Mouse (Mus musculus) bone marrow, adult 2 months (tissue): ENCODE data around the gene Hscb. TPM values are rescaled to one million over a fixed set of nuclear protein-coding genes. Genes with fewer than 3 reads are reported as not detected.

ENCODE experiments used
- H3K27ac ChIP-seq: fragments of 200-500 bp; 2 replicates; pipeline ENCODE4 v1.5.1; 2012; ENCODE audit warnings: low read depth, mild to moderate bottlenecking, control low read depth, inconsistent platforms, low read length; ENCODE audit not compliant: control insufficient read depth, poor library complexity, insufficient read depth
- H3K4me1 ChIP-seq: fragments of 200-500 bp; 2 replicates; pipeline ENCODE4 v1.6.1; 2011; ENCODE audit warnings: low read length; ENCODE audit not compliant: control insufficient read depth, insufficient read depth
- H3K4me3 ChIP-seq: fragments of 200-500 bp; replicated peaks from 2 replicates; pipeline ENCODE3; 2011; ENCODE audit warnings: mild to moderate bottlenecking, low read depth, low read length, control low read depth; ENCODE audit not compliant: control insufficient read depth
- CTCF ChIP-seq: fragments of 200-500 bp; IDR thresholded peaks from 2 replicates; pipeline ENCODE4 v1.5.1; 2011; ENCODE audit warnings: low read length, control low read depth; ENCODE audit not compliant: control insufficient read depth, insufficient read depth
- POLR2A ChIP-seq: fragments of 200-500 bp; IDR thresholded peaks from 2 replicates; pipeline ENCODE4 v1.6.1; 2011; ENCODE audit warnings: low read depth, mild to moderate bottlenecking, control low read depth, low read length, borderline replicate concordance; ENCODE audit not compliant: control insufficient read depth
- WGBS: fragments of 180-500 bp; shearing (Covaris S2); methylation state at CpG from one replicate; pipeline ENCODE4 v1.1.7; 2018; 5-methylcytosine and 5-hydroxymethylcytosine counted together
- polyA plus RNA-seq: library from polyadenylated mRNA; stranded (reverse); fragments of >200 nt; gene quantifications from 2 replicates; pipeline ENCODE4 v1.2.4, GENCODE M21; 2011; ENCODE audit warnings: low replicate concordance; ENCODE audit not compliant: missing spikeins, insufficient read depth, insufficient read length

The Hscb gene
- polyA plus RNA-seq, 1 experiment: 24.7 TPM

DNA sequence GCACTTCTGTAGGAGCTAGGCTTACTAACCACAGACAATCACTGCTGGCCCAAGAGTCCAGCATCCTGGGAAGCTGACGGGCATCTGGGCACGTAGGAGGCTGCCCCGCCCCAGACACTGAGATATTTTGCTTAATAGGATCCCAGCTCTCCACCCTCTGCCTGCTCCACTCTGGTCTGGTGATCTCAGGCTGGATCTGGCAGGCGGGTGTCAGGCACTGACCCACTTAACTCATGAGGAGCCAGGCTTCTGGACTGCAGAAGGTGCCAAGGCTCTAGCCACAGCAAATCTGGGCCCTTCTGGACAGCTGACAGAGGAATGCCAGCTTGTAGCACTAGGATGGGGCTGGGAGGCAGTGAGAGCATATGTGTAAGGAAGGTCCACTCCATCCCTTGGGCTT lies 37.4 kb downstream of the Hscb start:
- no peak overlapping the region for H3K4me3 ChIP-seq
- WGBS: 81% methylated on average over 4 of the region's 4 CpGs
- TF ChIP-seq CTCF (no peak), POLR2A (no peak)
- H3K27ac ChIP-seq: no peak overlapping the region
- peaks cover 2% of the 10 kb centered on the region; the same call in 1 of the 2 replicates for H3K4me1 ChIP-seq

DNA sequence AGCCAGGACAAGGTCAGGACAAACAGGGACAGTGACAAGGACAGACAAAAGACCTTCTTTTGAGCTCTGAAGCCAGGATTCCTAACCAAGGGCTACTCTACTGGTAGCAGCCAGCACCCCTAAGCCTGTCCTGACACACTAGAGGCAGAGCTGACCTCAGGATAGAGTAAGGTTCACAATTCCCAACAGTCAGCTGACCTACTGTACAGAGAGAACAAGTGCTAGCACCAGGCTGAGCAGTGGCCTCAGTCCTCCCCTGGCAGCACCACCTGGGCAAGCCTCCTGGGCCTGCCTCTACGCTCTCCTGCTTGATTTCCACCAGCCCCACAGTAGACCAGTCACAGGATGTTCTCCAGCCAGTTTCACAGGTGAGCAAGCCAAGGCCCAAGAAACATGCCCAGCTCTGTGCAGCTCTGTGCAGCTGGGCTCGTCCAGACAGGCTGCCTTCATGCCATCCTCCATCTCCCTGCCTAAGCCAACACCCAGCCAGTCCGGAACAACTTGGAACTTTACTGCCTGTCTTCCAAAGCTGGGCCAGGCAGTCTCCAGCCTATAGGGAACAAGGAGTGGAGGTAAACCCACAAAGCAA lies 38.4 kb downstream of the Hscb start:
- 84% methylated on average over 3 of the region's 3 CpGs for WGBS
- no peak for TF ChIP-seq CTCF
- no peak for TF ChIP-seq POLR2A
- Histone ChIP-seq H3K27ac (no peak overlapping the region), H3K4me1 (peaks cover 2% of the 10 kb centered on the region; the same call in 1 of the 2 replicates), H3K4me3 (no peak overlapping the region)

DNA sequence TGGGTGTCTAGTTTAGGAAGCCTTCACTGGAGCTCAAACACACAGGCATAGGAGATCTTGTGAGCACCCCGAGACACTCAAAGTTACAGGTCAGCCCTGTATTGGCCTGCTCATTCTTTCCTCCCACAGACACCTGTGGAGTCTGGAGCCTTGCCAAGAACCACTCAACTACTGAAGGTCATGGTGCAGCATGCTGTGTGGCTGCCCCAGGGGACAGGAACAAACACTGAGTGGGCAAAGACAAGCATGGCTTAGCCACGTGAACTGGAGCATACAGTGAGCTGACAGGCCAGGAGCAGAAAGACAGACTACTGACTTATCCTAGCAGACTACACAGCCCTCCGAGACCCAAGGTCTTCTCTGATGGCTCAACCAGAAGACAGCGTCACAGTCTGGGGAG lies 41.9 kb downstream of the Hscb start:
- 69% methylated on average over 4 of the region's 4 CpGs for WGBS
- no peak overlapping the region for H3K4me3 ChIP-seq
- H3K4me1 ChIP-seq: peaks cover 2% of the 10 kb centered on the region; the same call in 1 of the 2 replicates
- H3K27ac ChIP-seq: no peak overlapping the region
- TF ChIP-seq CTCF: no peak
- no peak for TF ChIP-seq POLR2A

DNA sequence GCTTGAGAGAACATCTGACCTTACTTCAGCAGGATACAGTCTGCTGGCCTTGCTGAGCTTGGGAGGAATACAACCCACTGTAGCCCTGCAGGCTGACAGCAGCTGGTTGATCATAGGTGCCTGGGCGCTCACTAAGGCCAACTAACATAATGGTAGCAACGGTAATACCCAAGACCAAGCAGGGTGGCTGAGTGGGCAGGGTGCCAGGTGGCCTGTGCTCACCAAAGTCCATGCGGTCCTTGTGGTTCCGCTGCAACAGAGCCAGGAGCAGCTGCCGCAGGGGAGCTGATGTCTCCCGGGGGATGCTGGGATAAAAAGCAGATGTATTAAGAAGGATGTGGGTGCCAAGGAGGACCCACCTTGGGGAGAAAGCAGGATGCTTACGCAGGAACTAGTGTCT lies 45.2 kb downstream of the Hscb start:
- Histone ChIP-seq H3K4me3 (no peak overlapping the region), H3K4me1 (no peaks in the 10 kb centered on the region), H3K27ac (no peak overlapping the region)
- TF ChIP-seq POLR2A (no peak), CTCF (no peak)
- WGBS: 89% methylated on average over 7 of the region's 7 CpGs

DNA sequence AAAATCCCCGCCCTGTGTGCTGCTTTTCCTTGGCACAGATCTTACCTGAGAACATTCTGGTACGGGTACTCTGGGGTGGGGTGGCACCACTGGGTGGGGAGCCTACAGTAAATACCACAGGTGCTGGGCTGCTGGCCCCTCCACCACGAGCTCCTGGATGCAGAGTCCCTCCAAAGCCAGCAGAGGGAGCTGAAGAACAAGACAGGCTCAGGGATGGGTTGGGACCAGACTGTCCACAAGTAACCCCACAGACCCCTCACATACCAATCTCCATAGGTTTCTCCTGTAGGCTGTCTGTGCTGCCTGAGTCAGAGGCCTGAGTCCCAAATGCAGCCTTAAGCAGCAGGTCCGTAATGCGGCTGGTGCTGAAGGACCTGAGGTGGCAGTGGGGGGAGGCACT lies 50.9 kb downstream of the Hscb start:
- WGBS: 48% methylated on average over 5 of the region's 5 CpGs
- Histone ChIP-seq H3K27ac (no peak overlapping the region), H3K4me3 (no peak overlapping the region), H3K4me1 (no peaks in the 10 kb centered on the region; the same call in 1 of the 2 replicates)
- peak; percentile 80 for TF ChIP-seq CTCF
- no peak for TF ChIP-seq POLR2A

DNA sequence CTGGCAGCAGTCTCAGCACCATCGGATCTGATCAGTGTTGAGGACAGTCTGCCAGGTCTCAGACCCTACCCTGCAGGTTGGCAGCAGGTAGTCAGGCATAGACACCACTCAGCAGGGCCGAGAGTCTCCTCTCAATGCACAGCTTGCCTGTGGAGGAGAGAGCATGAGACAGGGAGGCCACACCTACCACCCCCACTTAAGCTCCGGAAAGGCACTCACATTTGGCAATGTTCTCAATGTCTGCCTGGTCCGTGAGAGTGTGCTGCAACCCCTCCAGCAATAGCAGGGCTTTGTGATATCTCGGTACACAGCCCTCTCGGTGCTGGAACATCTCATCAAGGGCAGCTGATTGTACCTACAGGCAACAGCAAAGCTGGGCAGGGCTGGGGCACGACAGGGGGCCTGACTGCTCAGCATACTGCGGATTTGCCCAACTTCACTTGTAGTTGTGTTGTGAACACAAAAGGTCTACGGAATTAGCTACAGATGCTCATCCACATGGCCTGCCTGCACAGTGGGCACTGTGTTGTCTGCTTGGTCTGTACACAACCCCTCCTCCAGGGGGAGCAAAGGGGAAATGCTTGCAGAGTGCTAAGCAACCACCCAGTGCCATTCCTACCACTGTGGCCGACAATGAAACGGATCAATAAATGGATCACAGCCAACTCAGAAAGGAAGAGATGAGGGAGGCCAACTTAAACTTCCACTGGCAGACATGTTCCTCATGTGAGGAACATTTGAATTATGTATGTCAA lies 53.3 kb downstream of the Hscb start:
- TF ChIP-seq POLR2A: no peak
- peak; percentile 26; the same call in 1 of the 2 replicates for TF ChIP-seq CTCF
- Histone ChIP-seq H3K4me1 (no peaks in the 10 kb centered on the region; the same call in 1 of the 2 replicates), H3K27ac (no peak overlapping the region), H3K4me3 (no peak overlapping the region)
- 75% methylated on average over 11 of the region's 11 CpGs for WGBS

DNA sequence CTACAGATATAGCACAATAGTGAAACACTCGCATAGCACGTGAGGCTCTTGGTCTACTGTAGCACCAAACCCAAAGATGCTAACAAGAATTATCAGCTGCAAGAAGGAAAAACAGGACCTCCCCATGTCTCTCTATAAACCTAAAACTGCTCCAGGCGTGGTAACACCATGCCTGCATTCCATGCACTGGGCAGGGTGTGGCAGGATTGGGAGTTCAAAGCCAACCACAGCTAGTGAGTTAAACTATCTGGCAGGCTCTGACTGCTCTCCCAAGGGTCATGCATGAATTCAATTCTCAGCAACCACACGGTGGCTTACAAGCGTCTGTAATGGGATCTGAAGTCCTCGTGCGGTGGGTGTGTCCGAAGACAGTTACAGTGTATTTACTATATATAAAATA lies 56.4 kb downstream of the Hscb start:
- no peak overlapping the region for H3K27ac ChIP-seq
- 79% methylated on average over 8 of the region's 8 CpGs for WGBS
- H3K4me3 ChIP-seq: no peak overlapping the region
- H3K4me1 ChIP-seq: no peaks in the 10 kb centered on the region; the same call in 1 of the 2 replicates
- TF ChIP-seq CTCF: no peak

DNA sequence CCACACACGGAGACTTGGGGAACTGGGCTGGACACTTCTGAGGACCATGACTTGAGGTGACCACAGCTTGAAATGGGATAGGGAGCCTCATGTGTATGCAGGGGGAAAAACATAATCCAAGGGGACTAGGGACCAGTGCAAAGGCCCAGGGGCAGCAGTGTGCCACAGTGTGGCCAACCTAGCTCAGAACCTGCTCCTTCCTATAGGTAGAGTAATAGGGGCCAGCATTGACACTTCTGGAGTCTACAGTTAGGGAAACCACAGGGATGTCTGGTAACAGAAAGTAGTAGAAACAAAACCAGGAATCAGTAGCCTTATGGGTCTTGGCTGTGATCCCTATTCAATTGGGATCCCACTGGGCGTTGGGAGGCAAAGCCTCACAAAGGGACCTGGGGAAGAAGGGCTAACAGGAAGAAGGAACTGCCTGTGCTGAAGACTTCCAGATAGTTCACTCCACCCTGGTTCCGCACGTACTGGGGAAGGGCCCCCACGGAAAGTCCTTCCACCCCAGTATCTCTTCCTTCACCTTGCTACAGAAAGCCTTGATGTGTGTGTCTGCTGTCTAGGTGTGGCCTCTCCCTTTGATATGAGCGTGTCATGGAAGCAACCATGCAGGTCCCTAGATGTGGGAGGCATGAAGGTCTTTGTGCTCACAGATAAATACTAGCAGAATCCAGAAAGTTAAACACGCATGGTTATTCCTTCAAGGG lies 57.9 kb downstream of the Hscb start:
- WGBS: 67% methylated on average over 7 of the region's 7 CpGs
- H3K27ac ChIP-seq: no peak overlapping the region
- H3K4me3 ChIP-seq: no peak overlapping the region
- H3K4me1 ChIP-seq: no peaks in the 10 kb centered on the region; the same call in 1 of the 2 replicates
- no peak for TF ChIP-seq POLR2A
- TF ChIP-seq CTCF: no peak
